Mouse (Mus musculus): Measurements from ENCODE around the gene Ift81.
A peak's percentile ranks its signal among the peaks of the same experiment; 100 is the strongest.

Gene Ift81

DNA sequence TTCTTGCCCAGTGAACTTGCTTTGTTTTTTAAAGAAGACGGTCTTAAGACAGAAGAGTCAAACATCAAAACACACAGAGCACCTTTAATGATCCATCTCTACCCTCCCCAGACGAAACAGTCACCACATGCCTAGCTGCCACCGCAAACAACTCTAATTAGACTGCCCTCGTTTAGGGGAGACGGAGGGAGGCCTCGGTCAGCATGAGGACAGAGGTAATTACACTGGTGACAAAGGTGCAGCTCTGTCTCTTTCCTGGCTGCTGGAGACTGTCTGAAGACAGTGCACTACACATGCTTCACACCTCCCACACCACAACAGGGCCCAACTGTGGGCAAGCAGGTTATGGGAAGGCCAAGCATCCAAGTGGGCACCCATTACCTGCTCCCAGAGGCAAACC, 66.5 kb downstream of the Ift81 start:
- peak; percentile 5 for DNase-seq (ENCODE audit: low read depth, low spot score)

DNA sequence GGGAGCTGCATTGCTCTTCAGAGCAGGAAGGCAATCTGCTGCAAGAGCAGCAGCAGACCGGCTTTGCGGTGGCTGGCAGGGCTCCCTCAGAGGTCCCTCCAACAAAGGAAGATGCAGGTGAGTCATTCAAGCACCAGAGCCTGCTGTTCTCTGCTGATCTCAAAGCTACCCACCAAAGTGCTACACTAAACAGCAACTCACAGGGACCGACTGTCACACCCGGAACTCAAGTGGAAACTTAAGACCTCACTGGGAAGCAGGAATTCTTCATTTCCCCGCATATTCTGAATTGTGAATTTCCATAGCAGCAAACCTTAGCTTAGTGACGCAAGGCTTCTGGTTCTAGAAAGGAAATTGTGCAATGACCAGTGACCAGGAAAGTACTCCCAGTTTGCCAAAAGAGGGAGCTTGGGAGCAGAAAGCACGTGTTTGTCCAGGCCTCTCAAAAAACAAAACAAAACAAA, 67.0 kb downstream of the Ift81 start:
- DNase-seq (ENCODE audit: low read depth, low spot score), result peak; percentile 93

DNA sequence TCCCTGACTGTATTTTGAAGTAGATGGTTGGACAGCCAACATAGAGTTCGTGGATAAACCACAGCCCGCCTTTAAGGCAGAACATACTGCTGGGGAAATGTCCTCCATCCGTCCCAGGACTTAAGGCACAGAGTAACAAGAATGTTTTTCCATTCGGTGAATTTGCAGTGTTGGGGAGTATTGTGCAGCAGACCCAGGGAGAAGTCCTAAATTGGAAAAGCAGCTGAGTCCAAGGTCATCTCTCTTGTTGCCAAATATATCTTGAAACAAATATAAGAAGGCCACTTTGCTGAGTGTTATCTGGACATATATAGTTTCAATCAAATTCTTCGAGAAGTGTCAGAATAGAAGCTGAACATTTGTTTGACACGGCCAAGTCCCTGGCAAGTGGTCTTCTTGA, 70.9 kb downstream of the Ift81 start:
- no peak for DNase-seq (ENCODE audit: low read depth, low spot score)

DNA sequence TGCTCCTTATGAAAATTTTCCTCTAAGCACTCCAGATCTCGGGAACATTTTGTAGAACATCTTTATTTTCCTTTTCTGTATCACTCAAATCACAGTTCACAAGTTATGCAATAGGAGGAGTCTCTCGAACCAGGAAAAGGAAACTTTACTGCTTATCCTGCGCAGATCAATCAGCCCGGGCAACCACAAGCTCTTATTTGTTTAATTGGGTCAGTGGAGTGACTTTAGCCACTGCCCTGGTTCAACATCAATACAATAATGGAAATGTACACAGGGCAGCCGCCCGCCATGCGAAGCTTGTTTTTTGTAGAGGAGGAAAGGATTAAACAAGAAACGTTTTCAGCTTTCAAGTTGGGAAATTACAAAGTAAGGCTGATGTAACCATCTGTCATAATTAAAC, 72.4 kb downstream of the Ift81 start:
- no peak for DNase-seq (ENCODE audit: low read depth, low spot score)

DNA sequence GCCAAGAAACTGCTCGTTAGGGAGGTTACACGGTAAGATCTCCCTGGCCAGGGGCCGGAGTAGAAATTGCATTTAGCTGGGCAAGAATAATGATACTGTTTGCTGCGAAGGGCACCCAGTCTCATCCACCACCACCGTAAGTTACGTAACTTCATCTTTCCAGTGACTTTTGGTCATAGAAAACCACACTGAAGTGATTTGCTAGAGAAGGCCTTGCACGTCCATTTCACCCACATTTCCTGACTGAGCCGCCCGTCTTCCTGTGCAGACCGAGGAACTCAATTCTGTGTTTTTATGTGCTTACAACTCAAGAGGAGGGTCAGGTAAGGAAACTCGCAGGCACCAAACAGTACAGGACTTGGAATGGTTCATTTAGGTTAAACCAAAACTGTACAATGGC, 76.2 kb downstream of the Ift81 start:
- DNase-seq (ENCODE audit: low read depth, low spot score), result no peak

DNA sequence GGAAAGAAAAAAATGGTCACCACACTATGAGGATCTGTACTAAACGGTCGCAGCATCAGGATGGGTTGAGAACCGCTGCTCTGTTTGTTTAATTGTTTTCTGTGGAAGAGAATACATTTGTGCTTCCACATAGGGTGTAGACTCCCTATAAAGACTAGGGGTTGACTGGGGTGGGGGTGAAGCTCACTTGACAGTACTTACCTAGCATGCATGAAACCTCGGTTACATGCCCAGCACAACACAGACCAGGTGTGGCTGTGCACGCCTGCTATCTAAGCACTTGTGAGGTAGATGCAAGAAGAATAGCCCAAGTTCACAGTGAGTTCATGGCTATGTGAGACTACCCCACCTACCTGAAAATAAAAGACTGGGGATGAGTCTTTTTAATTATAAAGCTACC, 76.7 kb downstream of the Ift81 start:
- DNase-seq (ENCODE audit: low read depth, low spot score), result no peak

DNA sequence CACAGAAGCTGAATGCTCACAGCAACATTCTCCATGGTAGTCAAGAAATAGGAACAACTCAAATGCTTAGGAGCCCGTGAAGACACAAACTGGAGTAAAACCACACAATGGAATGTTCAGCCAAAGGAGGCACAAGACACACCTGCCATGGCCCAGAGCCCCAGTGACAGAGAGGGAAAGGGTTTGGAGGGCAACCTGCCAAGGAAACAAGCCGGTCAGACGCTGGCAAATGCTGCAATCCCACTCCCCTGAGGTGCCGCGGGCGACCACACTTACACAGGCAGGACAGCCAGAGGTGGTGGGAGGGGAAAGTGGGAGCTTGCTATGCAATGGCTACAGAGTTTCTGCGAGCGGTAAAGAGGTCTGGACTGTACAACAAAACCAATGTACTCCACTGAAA, 80.4 kb downstream of the Ift81 start:
- DNase-seq (ENCODE audit: low read depth, low spot score), result no peak

DNA sequence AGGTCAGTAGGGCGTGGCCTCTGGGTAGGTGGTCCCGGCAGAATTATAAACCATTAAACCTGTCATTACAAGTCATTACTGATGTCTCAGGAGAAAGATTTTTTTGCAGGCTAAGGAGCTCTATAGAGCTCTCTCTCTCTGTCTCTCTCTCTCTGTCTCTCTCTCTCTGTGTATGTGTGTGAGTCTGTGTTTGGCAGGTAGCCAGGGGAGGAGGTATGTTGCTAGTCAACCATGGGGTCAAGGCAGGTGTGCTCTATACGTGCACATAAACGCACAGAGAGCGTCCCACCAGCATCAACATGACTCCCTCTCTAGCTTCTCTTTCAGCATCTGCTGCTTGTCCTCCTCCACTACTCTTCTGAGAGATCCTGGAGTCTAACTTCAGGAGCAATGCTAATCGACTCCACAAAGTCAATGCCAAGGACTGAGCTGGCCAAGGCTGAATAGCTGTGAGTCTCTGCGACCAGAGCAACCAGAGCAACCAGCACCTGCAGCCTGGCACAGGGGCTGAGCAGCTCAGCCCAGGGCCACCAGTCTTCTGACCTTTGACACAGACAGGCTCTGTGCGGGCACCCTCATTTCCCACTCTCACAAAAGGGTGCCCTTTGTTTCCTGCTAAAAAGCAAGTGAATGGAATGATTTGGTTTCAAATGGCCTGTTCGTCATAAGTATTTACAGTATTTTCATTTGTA, 84.3 kb downstream of the Ift81 start:
- no peak for DNase-seq (ENCODE audit: low read depth, low spot score)

DNA sequence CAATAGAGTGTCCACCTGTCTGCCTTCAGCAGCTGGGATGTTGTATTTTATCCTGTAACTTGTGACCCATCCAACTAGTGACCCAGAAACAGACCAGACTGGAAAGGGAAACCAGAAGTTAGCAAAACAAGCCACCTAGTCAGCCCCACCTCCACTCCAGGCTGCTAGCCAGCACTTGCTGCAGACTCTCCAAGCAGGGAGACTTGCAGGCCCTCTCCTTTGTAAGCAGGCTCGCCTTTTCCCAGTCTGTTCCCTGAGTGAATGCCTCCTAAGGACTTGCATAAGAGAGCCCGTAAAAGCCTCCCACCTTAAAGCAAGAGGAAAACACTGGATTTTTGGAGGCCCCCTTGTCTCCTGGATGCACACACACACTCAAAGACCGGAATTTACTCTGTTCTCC, 85.0 kb downstream of the Ift81 start:
- DNase-seq (ENCODE audit: low read depth, low spot score), result peak; percentile 36

DNA sequence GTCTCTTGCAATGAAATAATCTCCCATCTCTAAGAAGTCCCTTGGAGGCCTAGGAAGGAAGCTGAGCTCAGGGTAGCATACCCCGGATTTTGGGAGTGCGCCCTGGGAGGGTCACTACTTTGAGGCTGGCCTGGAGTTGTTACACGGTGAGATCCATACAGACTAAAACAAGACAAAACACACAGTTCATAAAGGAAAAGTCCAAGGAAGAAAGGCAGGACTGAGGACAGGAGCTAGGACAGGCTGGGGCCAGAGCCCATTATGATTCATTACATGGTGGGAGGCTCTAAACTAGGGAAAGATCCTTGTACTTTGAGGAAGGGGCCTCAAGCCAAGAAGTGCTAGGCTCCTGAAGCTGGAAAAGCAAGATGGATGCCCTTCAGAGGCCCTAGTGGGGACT, 85.7 kb downstream of the Ift81 start:
- no peak for DNase-seq (ENCODE audit: low read depth, low spot score)

DNA sequence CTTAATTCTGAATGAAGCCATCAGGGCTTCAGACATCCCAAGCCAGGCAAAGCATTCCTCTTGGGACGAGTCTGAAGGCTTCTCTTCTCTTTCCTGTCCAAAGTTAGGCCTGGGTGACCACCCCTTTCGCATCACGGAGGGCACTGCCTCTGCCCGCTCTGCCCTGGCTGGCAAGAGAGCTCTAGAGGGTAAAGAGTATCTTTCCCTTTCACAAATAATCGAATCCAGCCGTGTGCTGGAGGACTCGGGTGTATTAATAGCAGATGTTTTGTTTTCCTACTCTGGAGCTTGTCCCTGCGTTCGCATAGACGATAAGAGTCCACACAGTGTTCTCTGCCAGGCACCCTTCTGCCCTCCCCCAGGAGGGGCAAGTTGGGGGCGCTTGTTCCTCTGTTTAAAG, 86.6 kb downstream of the Ift81 start:
- DNase-seq (ENCODE audit: low read depth, low spot score), result peak; percentile 18

DNA sequence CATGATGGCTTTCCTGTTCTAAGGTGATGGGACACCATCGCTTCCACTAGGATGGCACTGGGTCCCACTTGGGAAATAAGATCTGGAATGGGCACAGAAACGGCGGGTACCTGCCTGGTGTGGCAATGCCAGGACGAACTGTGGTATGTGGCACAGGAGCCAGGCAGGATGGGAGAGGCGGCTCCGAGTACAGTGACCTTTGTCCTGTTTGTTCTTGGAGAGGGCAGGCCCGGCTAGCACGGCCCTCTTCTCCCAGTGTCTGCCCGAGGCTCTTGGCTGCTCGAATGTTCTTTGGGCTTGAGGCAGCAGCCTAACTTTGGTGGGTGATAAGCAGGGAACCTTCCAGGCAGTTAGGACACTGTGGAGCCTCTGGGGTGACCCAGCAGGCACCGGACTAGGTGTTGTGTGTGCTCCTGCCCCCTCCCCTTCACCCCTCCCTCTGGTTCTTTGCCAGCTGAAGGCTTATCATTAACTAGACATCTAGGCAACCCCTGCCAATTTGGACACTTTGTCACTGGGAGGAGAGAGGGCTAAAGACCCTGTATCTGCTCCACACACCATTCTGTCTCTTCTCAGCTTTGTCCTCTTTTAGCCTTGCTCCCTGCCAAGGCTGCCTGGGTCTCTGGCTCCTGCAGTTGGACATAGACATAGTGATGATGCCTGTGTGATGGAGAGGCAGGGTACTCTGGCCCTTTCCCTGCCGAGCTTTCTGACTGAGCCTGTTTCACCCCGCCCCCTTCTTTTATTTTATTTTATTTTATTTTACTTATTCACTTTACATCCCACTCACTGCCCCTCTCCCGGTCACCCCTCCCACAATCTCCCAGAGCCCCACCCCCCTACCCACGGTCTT, 87.2 kb downstream of the Ift81 start:
- no peak for DNase-seq (ENCODE audit: low read depth, low spot score)

DNA sequence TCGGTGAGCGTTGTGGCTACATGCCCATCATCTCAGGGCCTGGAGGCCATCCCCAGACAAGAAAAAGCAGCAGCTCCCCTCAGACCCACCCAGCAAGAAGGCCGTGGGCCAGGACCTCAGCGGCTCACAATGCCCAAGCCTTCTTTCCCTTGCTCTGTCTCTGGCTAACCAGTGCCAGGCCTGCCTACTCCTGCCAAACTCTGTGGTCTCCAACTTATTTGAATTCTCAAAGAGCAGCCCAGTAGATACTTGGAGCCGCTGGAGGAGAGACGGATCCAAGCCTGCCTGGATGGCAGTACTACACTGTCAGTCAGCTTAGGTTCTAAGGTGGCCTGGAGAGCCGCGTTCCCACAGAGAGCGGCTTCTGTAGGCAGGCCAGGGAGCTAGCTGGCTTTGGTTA, 87.9 kb downstream of the Ift81 start:
- DNase-seq (ENCODE audit: low read depth, low spot score), result no peak

DNA sequence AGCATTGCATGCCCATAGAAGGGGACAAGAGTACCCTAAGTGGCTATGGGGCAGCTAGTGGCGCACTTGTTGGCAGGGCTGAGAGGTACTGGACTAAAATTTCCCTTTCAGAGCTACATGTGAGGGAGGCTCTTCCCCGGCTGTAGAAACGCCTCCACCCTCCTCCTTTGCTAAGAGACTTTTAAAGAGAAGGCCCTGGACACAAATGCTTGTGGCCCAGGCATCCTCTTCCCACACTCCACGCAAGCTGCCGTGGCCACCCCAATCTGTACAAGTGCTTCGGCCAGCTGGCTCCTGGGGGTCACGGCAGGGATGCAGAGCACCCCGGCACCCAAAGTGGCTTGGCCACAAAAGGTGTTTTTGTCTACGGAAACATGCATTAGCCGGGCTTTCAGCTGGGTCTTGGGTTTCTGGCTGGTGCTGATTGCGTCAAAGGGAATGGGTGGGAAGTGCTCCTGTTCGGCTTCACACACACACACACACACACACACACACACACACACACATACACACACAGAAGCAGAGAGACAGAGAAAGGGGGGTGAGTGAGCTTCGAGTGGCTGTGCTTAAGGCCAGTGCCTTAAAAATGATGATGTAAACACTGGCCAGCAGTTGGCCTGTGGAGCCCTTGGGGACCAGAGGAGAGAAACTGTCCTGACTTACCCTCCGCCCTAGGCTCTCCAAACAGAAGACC, 88.9 kb downstream of the Ift81 start:
- DNase-seq (ENCODE audit: low read depth, low spot score), result no peak

DNA sequence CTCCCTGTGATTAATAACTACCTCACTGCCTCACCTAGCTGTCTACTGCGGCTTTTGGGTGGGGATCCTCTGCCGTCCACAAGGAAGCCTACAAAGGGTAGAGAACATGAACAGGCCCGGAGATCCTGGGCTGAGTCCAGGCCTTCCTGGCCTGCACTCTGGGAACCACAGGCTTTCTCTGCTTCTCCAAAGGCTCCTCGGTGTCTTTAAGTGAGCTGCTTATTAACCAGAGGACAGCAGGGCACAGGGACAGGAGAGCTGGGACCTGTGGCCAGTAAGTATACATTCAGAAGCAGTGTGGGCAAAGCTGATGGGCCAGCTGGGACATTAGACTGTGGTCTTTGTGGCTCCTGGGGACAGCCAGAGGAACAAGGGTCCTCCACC, 89.5 kb downstream of the Ift81 start:
- DNase-seq (ENCODE audit: low read depth, low spot score), result no peak

DNA sequence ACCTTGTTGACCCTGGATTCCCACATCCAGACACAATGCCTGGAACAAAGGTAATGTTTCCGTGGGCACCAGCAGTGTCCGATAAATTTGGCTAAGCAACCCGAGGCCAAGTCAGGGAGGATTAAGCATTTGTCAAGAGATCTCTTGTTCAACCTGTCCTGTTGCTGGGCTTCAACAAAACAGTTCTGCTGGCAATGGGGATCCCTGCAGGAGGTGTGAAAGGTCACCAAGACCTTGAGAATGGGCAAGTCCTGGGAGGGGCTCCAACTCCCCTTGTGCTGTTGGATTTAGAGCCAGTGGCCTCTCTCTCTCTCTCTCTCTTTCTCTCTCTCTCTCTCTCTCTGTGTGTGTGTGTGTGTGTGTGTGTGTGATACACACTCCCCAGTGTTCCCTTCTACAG, 90.1 kb downstream of the Ift81 start:
- no peak for DNase-seq (ENCODE audit: low read depth, low spot score)

DNA sequence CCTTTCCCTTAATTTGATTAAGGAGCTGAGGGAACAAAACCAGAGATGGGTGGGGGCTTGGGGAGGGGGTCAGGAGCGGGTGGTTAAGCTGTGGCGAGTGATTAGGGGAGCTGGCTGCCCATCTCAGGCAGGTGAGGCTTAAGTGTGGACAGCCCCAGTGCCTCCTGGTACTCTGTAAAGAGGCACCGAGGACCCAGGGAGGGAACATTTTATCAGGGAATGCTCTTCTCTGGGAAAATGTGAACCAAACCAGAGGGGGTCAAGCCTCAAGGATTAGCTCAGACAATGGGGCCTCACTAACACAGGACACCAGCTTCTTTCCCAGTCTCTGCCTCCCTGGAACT, 93.2 kb downstream of the Ift81 start:
- no peak for DNase-seq (ENCODE audit: low read depth, low spot score)

DNA sequence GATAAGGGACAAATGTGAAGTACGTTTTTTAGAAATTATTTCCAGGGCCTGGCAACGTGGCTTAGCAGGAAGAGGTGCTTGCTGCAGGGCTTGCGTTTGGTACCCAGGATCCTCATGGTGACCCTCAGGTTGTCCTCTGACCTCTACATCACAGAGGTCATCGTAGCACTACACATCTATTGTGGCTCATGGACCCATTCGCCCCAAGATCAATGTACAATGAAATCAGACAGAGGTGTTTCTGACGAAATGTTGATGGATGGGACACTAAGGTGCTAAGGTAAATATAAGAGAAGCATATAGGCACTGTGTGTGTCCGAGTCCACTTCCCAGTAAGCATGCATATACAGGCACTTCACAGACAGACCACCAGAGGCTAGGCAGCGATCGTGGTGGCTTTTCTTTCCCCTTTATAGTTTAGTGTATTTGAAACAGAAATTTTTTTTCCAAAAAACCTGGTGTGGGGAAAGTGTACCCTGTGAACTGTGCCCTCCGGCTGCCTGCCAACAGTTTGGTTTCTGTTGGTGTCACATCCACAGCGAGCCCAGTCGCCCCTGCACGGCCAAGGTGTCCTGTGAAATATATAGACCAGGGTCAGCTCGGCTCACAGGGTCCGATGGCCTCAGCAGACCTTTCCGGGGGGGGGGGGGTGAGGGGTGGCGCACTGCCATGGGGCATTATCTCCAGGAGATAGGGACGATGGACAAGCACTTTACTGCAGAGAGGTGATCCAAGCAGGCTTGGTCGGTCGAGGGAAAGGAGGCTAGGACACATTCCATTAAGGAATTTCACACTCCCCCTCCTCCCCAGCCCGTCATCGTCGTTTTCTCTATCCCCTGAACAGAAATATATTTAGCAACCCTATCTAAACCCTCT, 93.8 kb downstream of the Ift81 start:
- DNase-seq (ENCODE audit: low read depth, low spot score), result no peak

DNA sequence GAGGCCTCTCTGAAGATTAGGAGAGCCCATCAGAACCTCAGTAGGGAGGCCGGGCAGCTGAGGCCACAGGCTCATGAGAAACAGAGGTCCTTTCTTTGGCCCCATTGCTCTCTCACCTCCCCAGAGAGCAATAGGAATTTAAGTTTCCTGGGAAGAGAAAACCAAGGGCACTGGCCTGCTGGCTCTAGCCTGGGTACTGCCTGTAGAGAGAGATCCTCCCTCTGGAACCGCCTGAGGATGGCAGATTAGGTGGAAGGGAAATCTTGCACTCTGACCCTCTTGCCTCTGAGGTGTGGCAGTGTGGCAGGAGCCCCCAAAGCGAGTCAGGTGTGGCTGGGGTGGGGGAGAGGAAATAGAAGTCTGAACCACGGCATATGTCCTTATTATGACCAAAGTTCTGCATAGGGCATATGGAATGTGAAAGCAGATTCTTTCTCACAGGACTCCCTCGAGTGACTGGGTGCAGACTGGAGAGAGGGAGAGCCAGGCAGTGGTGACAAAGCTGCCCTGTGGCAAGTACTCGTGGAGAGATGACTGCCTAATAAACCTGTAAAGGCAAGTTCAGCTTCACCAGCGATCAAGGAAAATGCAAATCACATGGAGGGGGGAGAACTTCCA, 95.2 kb downstream of the Ift81 start:
- DNase-seq (ENCODE audit: low read depth, low spot score), result peak; percentile 62

DNA sequence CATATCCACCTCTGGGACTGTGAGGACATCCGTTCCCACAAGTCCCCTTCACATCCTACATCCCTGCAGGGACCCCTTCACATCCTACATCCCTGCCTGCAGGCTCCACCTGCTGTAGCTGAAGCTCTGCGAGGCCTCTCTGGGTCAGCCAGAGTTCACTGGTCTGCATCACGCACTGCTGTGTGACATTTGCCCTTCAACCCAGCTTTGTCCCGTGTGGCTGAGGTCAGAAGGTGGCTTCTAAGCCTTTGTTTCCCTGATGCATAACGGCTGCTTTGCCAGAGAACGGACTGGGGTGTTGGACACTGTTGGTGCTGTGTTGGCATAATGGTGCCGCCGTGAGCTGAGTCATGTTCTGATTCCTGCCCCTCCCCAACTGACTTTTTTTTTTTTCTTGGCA, 96.1 kb downstream of the Ift81 start:
- peak; percentile 17 for DNase-seq (ENCODE audit: low read depth, low spot score)

DNA sequence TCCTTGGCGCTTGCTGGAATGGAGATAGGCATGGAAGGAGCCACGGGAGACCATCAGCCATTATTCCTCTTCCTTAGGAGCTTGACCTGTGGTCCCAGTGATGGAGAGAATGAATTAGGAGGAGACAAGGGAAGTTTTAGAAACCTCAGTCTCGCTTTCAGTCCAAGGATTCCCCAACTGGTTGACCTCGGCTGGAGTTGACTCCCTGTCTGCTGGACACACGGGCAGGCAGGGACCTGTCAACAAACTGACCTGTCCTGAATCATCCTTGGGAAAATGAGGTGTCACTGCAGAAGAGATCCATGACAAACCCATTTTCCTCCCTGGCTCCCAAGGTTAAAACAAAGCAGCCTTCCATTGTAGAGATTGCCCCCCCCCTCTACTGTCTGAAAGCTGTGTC, 97.4 kb downstream of the Ift81 start:
- DNase-seq (ENCODE audit: low read depth, low spot score), result no peak

All from 3T3-L1 (cell line).